ENCODE assay signal across 31 mouse cellular contexts in the genomic region with DNA sequence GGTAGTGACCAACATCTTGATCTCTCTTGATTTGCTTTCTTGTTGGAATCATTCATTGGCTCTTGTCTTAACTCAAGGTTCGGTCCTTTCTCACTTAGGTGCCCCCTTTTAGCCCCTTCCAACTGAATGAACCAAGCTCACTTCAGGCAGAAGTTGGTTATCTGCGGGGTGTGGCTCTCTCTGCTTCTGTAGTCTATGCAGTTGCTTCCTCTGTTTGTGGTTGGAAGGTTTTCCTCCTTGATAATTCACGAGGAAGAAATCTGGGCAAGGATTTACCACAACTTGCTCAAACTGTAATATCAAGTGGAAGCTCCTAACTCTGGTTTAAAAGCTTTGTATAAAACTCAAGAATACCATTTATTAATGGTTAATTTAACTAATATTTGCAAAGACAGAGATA. TPM values are rescaled to one million over a fixed set of nuclear protein-coding genes. Genes with fewer than 3 reads are reported as not detected.
DNase-seq lines count a peak whose midpoint lies in the region; ATAC-seq and TF ChIP-seq lines count a peak whose summit lies in the region.
"Had no signal": no experiment of that assay in that cellular context is flagged by ENCODE, and none has a peak within 500 bp of the region (broad histone marks: within the 10 kb centered on the region; RNA-seq: fewer than 3 reads in every experiment).

No protein-coding gene starts in this region.

- no peak overlapping the region for H3K4me2 ChIP-seq in midbrain, postnatal 0 days (ENCODE audit: low read depth, low read length, poor library complexity, severe bottlenecking)
- no peak overlapping the region for H3K4me2 ChIP-seq in hindbrain, embryonic 16.5 days (ENCODE audit: low read length)
- H3K4me2 ChIP-seq: embryonic facial prominence, embryonic 12.5 days; liver, embryonic 12.5 days; midbrain, embryonic 12.5 days; neural tube, embryonic 13.5 days had no signal

- no peak for TF ChIP-seq POLR2A in heart, adult 2 months (IDR thresholded peaks at IDR 0.05; ENCODE audit: insufficient read depth, low read depth, low read length)

- intact Hi-C loops in heart, adult 2 months (cut with DNase I), result no loop called here
- intact Hi-C loops in heart, postnatal 10 days (cut with DNase I), result no loop called here

- H3K27me3 ChIP-seq in heart, adult 2 months (ENCODE audit: control insufficient read depth, insufficient read depth, low read length), result no peaks in the 10 kb centered on the region
- no peaks in the 10 kb centered on the region for H3K27me3 ChIP-seq in midbrain, postnatal 0 days (ENCODE audit: insufficient read depth, low read length)
- no peaks in the 10 kb centered on the region for H3K27me3 ChIP-seq in hindbrain, embryonic 16.5 days (replicated peaks; ENCODE audit: control insufficient read depth, insufficient read depth, low read length)
- H3K27me3 ChIP-seq: embryonic facial prominence, embryonic 12.5 days; midbrain, embryonic 12.5 days; neural tube, embryonic 13.5 days; Patski had no signal

- H3K9me3 ChIP-seq in midbrain, postnatal 0 days (ENCODE audit: low read length), result no peaks in the 10 kb centered on the region
- H3K9me3 ChIP-seq in hindbrain, embryonic 16.5 days (ENCODE audit: control insufficient read depth, low read length), result no peaks in the 10 kb centered on the region
- H3K9me3 ChIP-seq: embryonic facial prominence, embryonic 12.5 days; liver, embryonic 12.5 days; midbrain, embryonic 12.5 days; neural tube, embryonic 13.5 days had no signal

- no peak for DNase-seq in heart, adult 2 months
- DNase-seq in heart, postnatal 10 days, result no peak
- peak; percentile 70 for DNase-seq in 416B (ENCODE audit: low read depth)
- DNase-seq in MEL-GATA-1-ER (ENCODE audit: extremely low read depth, low read depth), result peak; percentile 65
- DNase-seq in midbrain, postnatal 0 days (ENCODE audit: low spot score), result no peak
- DNase-seq: adrenal gland, postnatal 10 days; cerebellum, adult 2 months; cerebellum, postnatal 25 days; embryo, embryonic 11 days; forebrain, postnatal 0 days; gastrocnemius, postnatal 10 days; heart, postnatal 14 days; kidney, adult 8-10 months; kidney, postnatal 4 days; layer of hippocampus, postnatal 36 days; left cerebral cortex, postnatal 4 days; right cerebral cortex, postnatal 4 days; thymus, adult 2 months; thymus, postnatal 36 days had no signal

- peaks cover 8% of the 10 kb centered on the region for H3K79me2 ChIP-seq in heart, adult 2 months (replicated peaks; ENCODE audit: control insufficient read depth, insufficient read depth, low read length)

- 43% methylated on average over 3 of the region's 3 CpGs for WGBS in heart, adult 2 months
- 88% methylated on average over 3 of the region's 3 CpGs for WGBS in midbrain, postnatal 0 days
- 90% methylated on average over 3 of the region's 3 CpGs for WGBS in hindbrain, embryonic 16.5 days

- H3K27ac ChIP-seq in heart, adult 2 months, result peak overlapping the region; percentile 12; the same call in 1 of the 2 replicates
- no peak overlapping the region for H3K27ac ChIP-seq in midbrain, postnatal 0 days (ENCODE audit: low read depth, low read length)
- no peak overlapping the region for H3K27ac ChIP-seq in hindbrain, embryonic 16.5 days (ENCODE audit: low read depth, low read length)
- H3K27ac ChIP-seq: embryonic facial prominence, embryonic 12.5 days; hindbrain, postnatal 0 days; kidney, postnatal 0 days; liver, embryonic 12.5 days; midbrain, embryonic 12.5 days; neural tube, embryonic 13.5 days had no signal

- H3K36me3 ChIP-seq in heart, adult 2 months (ENCODE audit: control insufficient read depth, insufficient read depth, low read length), result peaks cover 66% of the 10 kb centered on the region
- H3K36me3 ChIP-seq in midbrain, postnatal 0 days (ENCODE audit: insufficient read depth, low read length), result no peaks in the 10 kb centered on the region
- no peaks in the 10 kb centered on the region for H3K36me3 ChIP-seq in hindbrain, embryonic 16.5 days (ENCODE audit: control insufficient read depth, insufficient read depth, low read length)
- H3K36me3 ChIP-seq: embryonic facial prominence, embryonic 12.5 days; liver, embryonic 12.5 days; midbrain, embryonic 12.5 days; neural tube, embryonic 13.5 days had no signal

- peaks cover 18% of the 10 kb centered on the region for H3K4me1 ChIP-seq in heart, adult 2 months (ENCODE audit: control insufficient read depth, insufficient read depth, low read length)
- H3K4me1 ChIP-seq in midbrain, postnatal 0 days (ENCODE audit: insufficient read depth, low read length), result no peaks in the 10 kb centered on the region
- no peaks in the 10 kb centered on the region for H3K4me1 ChIP-seq in hindbrain, embryonic 16.5 days (ENCODE audit: control insufficient read depth, insufficient read depth, low read depth, low read length)
- H3K4me1 ChIP-seq: embryonic facial prominence, embryonic 12.5 days; midbrain, embryonic 12.5 days; neural tube, embryonic 13.5 days had no signal

- peak; percentile 57 for ATAC-seq in granulocyte monocyte progenitor cell, adult 5-6 weeks (replicated peaks; ENCODE audit: poor library complexity, severe bottlenecking)
- no peak for ATAC-seq in midbrain, postnatal 0 days (ENCODE audit: low FRiP score)
- no peak for ATAC-seq in hindbrain, embryonic 16.5 days
- ATAC-seq in erythroid progenitor cell, adult 5-6 weeks (replicated peaks; ENCODE audit: low FRiP score, poor library complexity, severe bottlenecking), result no peak
- ATAC-seq: forebrain, postnatal 0 days; hindbrain, postnatal 0 days; intestine, embryonic 16.5 days; Patski had no signal

- no peak for TF ChIP-seq EP300 in heart, adult 2 months (IDR thresholded peaks at IDR 0.05; ENCODE audit: insufficient read depth, low read depth, low read length)

- TF ChIP-seq CTCF in heart, adult 2 months (IDR thresholded peaks at IDR 0.05), result no peak
- TF ChIP-seq CTCF in midbrain, postnatal 0 days (IDR thresholded peaks at IDR 0.05), result no peak

- no peak overlapping the region for H3K9ac ChIP-seq in heart, adult 2 months (ENCODE audit: low read depth, low read length)
- H3K9ac ChIP-seq in midbrain, postnatal 0 days (replicated peaks; ENCODE audit: low read length, poor library complexity, severe bottlenecking), result no peak overlapping the region
- H3K9ac ChIP-seq in hindbrain, embryonic 16.5 days (ENCODE audit: low read depth, low read length), result no peak overlapping the region
- H3K9ac ChIP-seq: embryonic facial prominence, embryonic 12.5 days; forebrain, postnatal 0 days; liver, embryonic 12.5 days; liver, postnatal 0 days; midbrain, embryonic 12.5 days; neural tube, embryonic 13.5 days had no signal

- no peak overlapping the region for H3K4me3 ChIP-seq in heart, adult 2 months
- no peak overlapping the region for H3K4me3 ChIP-seq in midbrain, postnatal 0 days (ENCODE audit: low read depth, low read length)
- no peak overlapping the region for H3K4me3 ChIP-seq in hindbrain, embryonic 16.5 days (ENCODE audit: low read length)
- H3K4me3 ChIP-seq: embryonic facial prominence, embryonic 12.5 days; liver, embryonic 12.5 days; midbrain, embryonic 12.5 days; neural tube, embryonic 13.5 days had no signal

RNA-seq across cellular contexts. Expression of gene Fam198b, which starts 26.8 kb away (rescaled TPM):
- 10 to 100 TPM; 12.1 to 15.1 TPM for total RNA-seq in heart, adult 2 months (2021)
- 11.8 and 19.7 TPM in 2 replicates for polyA plus RNA-seq in heart, adult 2 months (2012; rRNA removed)
- total RNA-seq in heart, postnatal 10 days (2021), result 10 to 100 TPM; 73.6 to 85.2 TPM
- 0.13 and 0.24 TPM in 2 replicates for total RNA-seq in granulocyte monocyte progenitor cell, adult 5-6 weeks (2014; fragmentation: Nextera tagmentation)
- total RNA-seq in granulocyte monocyte progenitor cell, adult 5-6 weeks (2017), result 0.04 and 0.05 TPM in 2 replicates
- total RNA-seq in midbrain, postnatal 0 days (2014; rRNA removed), result 0.94 and 1.3 TPM in 2 replicates
- 0.65 and 1.3 TPM in 2 replicates for polyA plus RNA-seq in midbrain, postnatal 0 days (2015; fragmentation: Nextera tagmentation; extraction: Ambion mirVana)
- polyA plus RNA-seq in hindbrain, embryonic 16.5 days (2015; fragmentation: Nextera tagmentation; extraction: Ambion mirVana), result 2.7 and 4.4 TPM in 2 replicates
- total RNA-seq in erythroid progenitor cell, adult 5-6 weeks (2015; ENCODE audit: low replicate concordance), result not detected in 2 replicates
- not detected in 2 replicates for total RNA-seq in erythroid progenitor cell, adult 5-6 weeks (2017; ENCODE audit: low replicate concordance)

RNA-seq across cellular contexts. Expression of gene Tmem144, which starts 58.6 kb away (rescaled TPM):
- total RNA-seq in heart, adult 2 months (2021), result 10 to 100 TPM; 11.4 to 15.6 TPM
- 5.2 and 5.7 TPM in 2 replicates for polyA plus RNA-seq in heart, adult 2 months (2012; rRNA removed)
- total RNA-seq in heart, postnatal 10 days (2021), result 1 to 10 TPM; 9.4 to 9.7 TPM
- total RNA-seq in granulocyte monocyte progenitor cell, adult 5-6 weeks (2014; fragmentation: Nextera tagmentation), result 2.8 and 3.0 TPM in 2 replicates
- 2.7 and 2.8 TPM in 2 replicates for total RNA-seq in granulocyte monocyte progenitor cell, adult 5-6 weeks (2017)
- 1.2 and 1.9 TPM in 2 replicates for total RNA-seq in midbrain, postnatal 0 days (2014; rRNA removed)
- 1.8 and 2.4 TPM in 2 replicates for polyA plus RNA-seq in midbrain, postnatal 0 days (2015; fragmentation: Nextera tagmentation; extraction: Ambion mirVana)
- 2.2 and 2.3 TPM in 2 replicates for polyA plus RNA-seq in hindbrain, embryonic 16.5 days (2015; fragmentation: Nextera tagmentation; extraction: Ambion mirVana)
- 1.1 TPM in 1 of 2 replicates, not detected in the other for total RNA-seq in erythroid progenitor cell, adult 5-6 weeks (2015; ENCODE audit: low replicate concordance)
- total RNA-seq in erythroid progenitor cell, adult 5-6 weeks (2017; ENCODE audit: low replicate concordance), result not detected in 2 replicates

Comparison
In these comparisons a context has a peak if more than half of its experiments do, and no peak if none do; other contexts are left out.
1. RNA of gene Fam198b, which starts 26.8 kb away (total RNA-seq): 73.6 to 85.2 TPM in heart, postnatal 10 days; 12.1 to 15.1 TPM in heart, adult 2 months, 0.94 to 1.3 TPM in midbrain, postnatal 0 days, 0.04 to 0.24 TPM in granulocyte monocyte progenitor cell, adult 5-6 weeks and not detected in erythroid progenitor cell, adult 5-6 weeks; every median in the first group is over 4 times any median in the second.
2. DNase-seq: peak in 416B (single experiment) and MEL-GATA-1-ER (single experiment); none in heart, adult 2 months (0 of 2), heart, postnatal 10 days (0 of 2) and midbrain, postnatal 0 days (single experiment).